Mouse (Mus musculus) CH12.LX (cell line): ENCODE data around the gene Natd1. TPM values are rescaled to one million over a fixed set of nuclear protein-coding genes. Genes with fewer than 3 reads are reported as not detected.

ENCODE experiments used
- DNase-seq: peaks from one replicate; pipeline ENCODE4 v3.0.0-alpha.2; 2013; ENCODE audit errors: extremely low read depth
- H3K27ac ChIP-seq: 2 replicates; pipeline ENCODE4 v1.5.1; 2012; ENCODE audit warnings: low read depth, mild to moderate bottlenecking, control low read depth, moderate library complexity; ENCODE audit not compliant: insufficient read depth
- H3K27me3 ChIP-seq: replicated peaks from 2 replicates; pipeline ENCODE3; 2012; ENCODE audit warnings: inconsistent platforms
- H3K36me3 ChIP-seq, 2 experiments: replicated peaks in 1 of 2; 2 replicates each; pipeline versions ENCODE3 to v1.6.1; 2012; ENCODE audit warnings: inconsistent platforms in 1 of 2, low read length in 1 of 2, mild to moderate bottlenecking in 1 of 2, mixed read lengths in 1 of 2, moderate library complexity in 1 of 2; ENCODE audit not compliant: control insufficient read depth in 1 of 2, insufficient read depth in 1 of 2
- H3K4me1 ChIP-seq, 2 experiments: 2 replicates each; pipeline ENCODE4 v1.6.1; 2012; ENCODE audit warnings: inconsistent platforms in 1 of 2, moderate library complexity in 1 of 2; ENCODE audit not compliant: insufficient read depth in 2 of 2, control insufficient read depth in 1 of 2
- H3K4me2 ChIP-seq: 2 replicates; pipeline ENCODE4 v1.6.1; 2012; ENCODE audit warnings: low read depth, mild to moderate bottlenecking, control low read depth; ENCODE audit not compliant: poor library complexity, insufficient read depth, severe bottlenecking
- H3K4me3 ChIP-seq, 3 experiments: fragments of 150-350 bp in 1 of 3; sonication (generic) in 1 of 3; replicated peaks in 1 of 3; 2 replicates each; pipeline versions ENCODE3 to v1.5.1; 2011 to 2012; ENCODE audit warnings: low read depth in 2 of 3, low read length in 2 of 3, mild to moderate bottlenecking in 2 of 3, moderate library complexity in 2 of 3, control low read depth in 1 of 3, improper control_type of control experiment in 1 of 3, inconsistent platforms in 1 of 3, mixed read lengths in 1 of 3; ENCODE audit not compliant: poor library complexity in 1 of 3
- H3K79me2 ChIP-seq: replicated peaks from 2 replicates; pipeline ENCODE4 v1.6.1; 2012; ENCODE audit warnings: mild to moderate bottlenecking, moderate library complexity; ENCODE audit not compliant: control insufficient read depth, poor library complexity, insufficient read depth, severe bottlenecking; ENCODE audit errors: extremely low read depth
- H3K9ac ChIP-seq: 2 replicates; pipeline ENCODE4 v1.6.1; 2012; ENCODE audit warnings: low read depth, mild to moderate bottlenecking, control low read depth, moderate library complexity; ENCODE audit not compliant: insufficient read depth
- H3K9me3 ChIP-seq: replicated peaks from 2 replicates; pipeline ENCODE3; 2012; ENCODE audit warnings: low read length, inconsistent platforms, mixed read lengths
- CHD2 ChIP-seq: IDR thresholded peaks from 2 replicates; pipeline ENCODE4 v1.6.1; 2011; ENCODE audit warnings: low read length, improper control_type of control experiment
- ETS1 ChIP-seq: conservative IDR thresholded peaks from 2 replicates; pipeline ENCODE4 v1.6.1; 2012; ENCODE audit warnings: low read depth, mild to moderate bottlenecking, inconsistent platforms, low read length, improper control_type of control experiment, moderate library complexity
- GABPA ChIP-seq: IDR thresholded peaks from 2 replicates; pipeline ENCODE4 v1.6.1; 2012; ENCODE audit warnings: low read depth, low read length, improper control_type of control experiment, inconsistent platforms; ENCODE audit not compliant: insufficient replicate concordance
- IRF4 ChIP-seq: IDR thresholded peaks from 2 replicates; pipeline ENCODE4 v1.6.1; 2014; ENCODE audit warnings: low read depth, mild to moderate bottlenecking, inconsistent platforms, low read length, improper control_type of control experiment
- JUN ChIP-seq: IDR thresholded peaks from 2 replicates; pipeline ENCODE4 v1.6.1; 2011; ENCODE audit warnings: low read depth, mild to moderate bottlenecking, low read length, improper control_type of control experiment, moderate library complexity; ENCODE audit not compliant: insufficient read depth
- JUND ChIP-seq: conservative IDR thresholded peaks from 2 replicates; pipeline ENCODE4 v1.6.1; 2011; ENCODE audit warnings: low read depth, low read length, improper control_type of control experiment
- KAT2A ChIP-seq: IDR thresholded peaks from 2 replicates; pipeline ENCODE4 v1.6.1; 2012; ENCODE audit warnings: low read length, improper control_type of control experiment, inconsistent platforms; ENCODE audit not compliant: insufficient replicate concordance
- MAZ ChIP-seq: IDR thresholded peaks from 2 replicates; pipeline ENCODE4 v1.6.1; 2012; ENCODE audit warnings: low read depth, mild to moderate bottlenecking, inconsistent platforms, low read length, improper control_type of control experiment, moderate library complexity
- NRF1 ChIP-seq: IDR thresholded peaks from 2 replicates; pipeline ENCODE4 v1.6.1; 2014; ENCODE audit warnings: low read depth, mild to moderate bottlenecking, inconsistent platforms, low read length, improper control_type of control experiment, moderate library complexity
- PAX5 ChIP-seq: IDR thresholded peaks from 2 replicates; pipeline ENCODE4 v1.6.1; 2012; ENCODE audit warnings: low read length, inconsistent platforms, mixed read lengths
- SMC3 ChIP-seq: IDR thresholded peaks from 2 replicates; pipeline ENCODE4 v1.6.1; 2011; ENCODE audit warnings: low read depth, low read length, improper control_type of control experiment
- TBP ChIP-seq: conservative IDR thresholded peaks from 2 replicates; pipeline ENCODE4 v1.6.1; 2011; ENCODE audit warnings: low read depth, low read length, improper control_type of control experiment
- USF1 ChIP-seq: IDR thresholded peaks from 2 replicates; pipeline ENCODE4 v1.6.1; 2014; ENCODE audit warnings: low read depth, mild to moderate bottlenecking, inconsistent platforms, low read length, improper control_type of control experiment
- ZKSCAN1 ChIP-seq: IDR thresholded peaks from 2 replicates; pipeline ENCODE4 v1.6.1; 2012; ENCODE audit warnings: low read depth, inconsistent platforms, low read length, improper control_type of control experiment, borderline replicate concordance
- ZMIZ1 ChIP-seq: IDR thresholded peaks from 2 replicates; pipeline ENCODE4 v1.6.1; 2012; ENCODE audit warnings: low read depth, mild to moderate bottlenecking, inconsistent platforms, low read length, improper control_type of control experiment
- dilution Hi-C: fragments of 300-500 bp; cut with MboI; formaldehyde crosslinking; loops from 2 replicates; pipeline ENCODE4 v1.14.3; 2020; ENCODE audit warnings: low sequenced_read_pairs; ENCODE audit not compliant: extremely low pct_unique_long_range_greater_than_20kb, extremely low pct_ligation_motif_present
- in situ Hi-C: fragments of 300-500 bp; cut with MboI; formaldehyde crosslinking; loops from 3 replicates; pipeline ENCODE4 v1.14.3; 2019; ENCODE audit warnings: low sequenced_read_pairs, low pct_ligation_motif_present, low pct_unique_long_range_greater_than_20kb, mixed read lengths
- polyA plus RNA-seq: library from polyadenylated mRNA; unstranded; fragments of >175 nt; gene quantifications from 2 replicates; pipeline ENCODE4 v1.2.1, GENCODE M21; 2012; ENCODE audit warnings: low read depth; ENCODE audit not compliant: insufficient read length
- total RNA-seq, 2 experiments: library from RNA; depleted of rRNA; stranded (reverse); fragments of 300-350 nt in 1 of 2; fragments of >200 nt in 1 of 2; gene quantifications; 2 replicates each; pipeline ENCODE4 v1.2.3; 2012 to 2014

Natd1 gene
- total and polyA plus RNA-seq, 3 experiments: 2.1 to 5.2 (median 5.0) TPM

GRCm38 (mm10) chr11:60939487-60939886, 24.9 kb upstream of the Natd1 start:
- Histone ChIP-seq H3K4me3 (no peak overlapping the region), H3K27ac (no peak overlapping the region), H3K36me3 (peaks cover 31 to 76% of the 10 kb centered on the region in 2 experiments)

GRCm38 (mm10) chr11:60937611-60938010, 23.1 kb upstream of the Natd1 start:
- no peaks in the 10 kb centered on the region for H3K9me3 ChIP-seq
- dilution Hi-C loops (no loop called here), in situ Hi-C loops (loop anchor here (10.0 kb wide), 1 partner anchor 107 kb away; no protein-coding TSS in a partner anchor)
- H3K4me2 ChIP-seq: peak overlapping the region; percentile 84
- peak overlapping the region; percentile 19; the same call in 1 of the 2 replicates for H3K9ac ChIP-seq
- DNase-seq: peak; percentile 41
- no peaks in the 10 kb centered on the region for H3K27me3 ChIP-seq
- peaks cover 41 to 82% of the 10 kb centered on the region in 2 experiments for H3K4me1 ChIP-seq
- H3K27ac ChIP-seq: peak overlapping the region; percentile 17; the same call in 1 of the 2 replicates
- no peak overlapping the region for H3K4me3 ChIP-seq
- peaks cover 14 to 65% of the 10 kb centered on the region in 2 experiments for H3K36me3 ChIP-seq
- TF ChIP-seq SMC3 (no peak), JUN (no peak), USF1 (no peak), CHD2 (no peak), ETS1 (no peak; the same call in 1 of the 2 replicates), IRF4 (0 out of 2 replicates have a peak, but pooled peaks have one; percentile 26), KAT2A (no peak), MAZ (no peak)
- peaks cover 46% of the 10 kb centered on the region for H3K79me2 ChIP-seq

More at GRCm38 (mm10) chr11:60939487-60939886, 24.9 kb upstream of the Natd1 start:
- peaks cover 31 to 63% of the 10 kb centered on the region in 2 experiments for H3K4me1 ChIP-seq
- H3K9me3 ChIP-seq: no peaks in the 10 kb centered on the region
- H3K27me3 ChIP-seq: no peaks in the 10 kb centered on the region
- dilution Hi-C loops (no loop called here), in situ Hi-C loops (loop anchor here (10.0 kb wide), 1 partner anchor 105 kb away; no protein-coding TSS in a partner anchor)
- no peak for DNase-seq
- H3K79me2 ChIP-seq: peaks cover 30% of the 10 kb centered on the region
- H3K4me2 ChIP-seq: no peak overlapping the region
- no peak overlapping the region for H3K9ac ChIP-seq
- TF ChIP-seq JUND (no peak), ZKSCAN1 (no peak), PAX5 (no peak), TBP (no peak), ZMIZ1 (no peak), GABPA (no peak), NRF1 (no peak), ETS1 (no peak)
